Comparison of ENCODE assay signal across 8 mouse cellular contexts in the genomic region with DNA sequence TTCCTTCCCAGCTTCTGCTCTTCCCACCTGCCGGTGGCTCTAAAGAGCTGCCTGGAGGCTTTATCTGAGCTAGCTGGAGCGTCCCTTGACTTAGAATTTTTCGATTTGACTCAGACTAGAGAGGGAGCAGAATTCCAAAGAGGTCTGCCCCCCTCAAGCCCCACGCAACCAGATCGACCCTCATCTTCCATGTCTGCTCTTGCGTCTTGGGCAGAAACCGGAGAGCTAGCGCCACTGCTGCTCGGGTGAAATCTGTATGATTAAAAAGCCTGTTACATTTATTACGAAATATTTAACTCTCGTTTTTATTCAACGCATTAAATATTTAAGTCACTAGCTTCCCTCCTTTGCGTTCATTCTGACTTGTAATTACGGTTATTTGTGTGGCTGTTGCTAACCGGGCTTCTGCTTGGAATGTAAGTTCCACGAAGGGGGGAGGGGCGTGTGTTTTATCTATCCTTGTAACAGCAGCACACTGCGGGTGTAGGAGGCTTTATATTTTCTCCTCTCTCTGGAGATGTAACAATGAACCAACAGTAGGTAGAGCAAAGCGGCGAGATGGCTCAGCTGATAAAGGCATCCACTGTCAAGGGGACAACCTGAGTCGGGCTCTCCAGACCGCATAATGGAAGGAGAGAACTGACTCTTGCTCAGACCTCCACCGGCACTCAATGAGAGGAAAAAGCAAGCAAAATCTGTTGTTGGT. TPM values are rescaled to one million over a fixed set of nuclear protein-coding genes. Genes with fewer than 3 reads are reported as not detected.
DNase-seq lines count a peak whose midpoint lies in the region; ATAC-seq and TF ChIP-seq lines count a peak whose summit lies in the region.

No protein-coding gene starts in this region.

- H3K4me2 ChIP-seq in hindbrain, embryonic 16.5 days (ENCODE audit: low read length) = peak overlapping the region; percentile 93
- H3K4me2 ChIP-seq in lung, embryonic 16.5 days (ENCODE audit: low read depth, low read length) = peak overlapping the region; percentile 97

- peak overlapping the region; percentile 3 for H3K27ac ChIP-seq in cortical plate, adult 2 months (ENCODE audit: insufficient read depth, low read length)
- H3K27ac ChIP-seq in hindbrain, embryonic 16.5 days (ENCODE audit: low read depth, low read length) = peak overlapping the region; percentile 96
- H3K27ac ChIP-seq in lung, embryonic 16.5 days (ENCODE audit: low read length) = no peak overlapping the region

- H3K36me3 ChIP-seq in hindbrain, embryonic 16.5 days (ENCODE audit: control insufficient read depth, insufficient read depth, low read length) = no peaks in the 10 kb centered on the region
- H3K36me3 ChIP-seq in lung, embryonic 16.5 days (ENCODE audit: control insufficient read depth, insufficient read depth, low read length) = no peaks in the 10 kb centered on the region

- peak; percentile 24 for ATAC-seq in CD4-positive, CD25-positive, alpha-beta regulatory T cell, adult 4 months
- peak; percentile 63; the same call in 1 of the 2 replicates for ATAC-seq in hindbrain, embryonic 16.5 days
- ATAC-seq in lung, embryonic 16.5 days (ENCODE audit: low read depth) = no peak; the same call in none of the 2 replicates

- 0 out of 2 replicates have a peak, but pooled peaks have one; percentile 5 for TF ChIP-seq CTCF in cortical plate, adult 2 months (IDR thresholded peaks at IDR 0.05; ENCODE audit: extremely low read depth, insufficient read depth, low read length)

- H3K27me3 ChIP-seq in hindbrain, embryonic 16.5 days (replicated peaks; ENCODE audit: control insufficient read depth, insufficient read depth, low read length) = no peaks in the 10 kb centered on the region
- peaks cover 39% of the 10 kb centered on the region for H3K27me3 ChIP-seq in lung, embryonic 16.5 days (ENCODE audit: control insufficient read depth, insufficient read depth, low read depth, low read length)

- H3K9ac ChIP-seq in hindbrain, embryonic 16.5 days (ENCODE audit: low read depth, low read length) = peak overlapping the region; percentile 71
- peak overlapping the region; percentile 62 for H3K9ac ChIP-seq in lung, embryonic 16.5 days (ENCODE audit: low read length)

- peak overlapping the region; percentile 38 for H3K4me3 ChIP-seq in cortical plate, adult 2 months (ENCODE audit: insufficient read depth, low read length)
- H3K4me3 ChIP-seq in hindbrain, embryonic 16.5 days (ENCODE audit: low read length) = peak overlapping the region; percentile 49
- H3K4me3 ChIP-seq in lung, embryonic 16.5 days (ENCODE audit: low read length) = peak overlapping the region; percentile 46

- peak; percentile 49 for DNase-seq in adrenal gland, postnatal 14 days
- no peak for DNase-seq in adrenal gland, postnatal 25 days
- peak; percentile 83 to 86 for DNase-seq in right cerebral cortex, postnatal 10 days (ENCODE audit: low spot score in 2 of 2)
- no peak for DNase-seq in ovary, postnatal 36 days (ENCODE audit: low spot score)

- H3K9me3 ChIP-seq in hindbrain, embryonic 16.5 days (ENCODE audit: control insufficient read depth, low read length) = no peaks in the 10 kb centered on the region
- no peaks in the 10 kb centered on the region for H3K9me3 ChIP-seq in lung, embryonic 16.5 days (ENCODE audit: control insufficient read depth, low read length)

- no peak for TF ChIP-seq POLR2A in cortical plate, adult 2 months (IDR thresholded peaks at IDR 0.05; ENCODE audit: extremely low read depth, insufficient read depth, low read length)

- H3K4me1 ChIP-seq in cortical plate, adult 2 months (ENCODE audit: control insufficient read depth, insufficient read depth, low read length) = peaks cover 3% of the 10 kb centered on the region; the same call in 1 of the 2 replicates
- H3K4me1 ChIP-seq in hindbrain, embryonic 16.5 days (ENCODE audit: control insufficient read depth, insufficient read depth, low read depth, low read length) = peaks cover 11% of the 10 kb centered on the region
- peaks cover 18% of the 10 kb centered on the region for H3K4me1 ChIP-seq in lung, embryonic 16.5 days (replicated peaks; ENCODE audit: control insufficient read depth, insufficient read depth, low read length)

- 2% methylated on average over 22 of the region's 23 CpGs for WGBS in hindbrain, embryonic 16.5 days
- 5% methylated on average over 23 of the region's 23 CpGs for WGBS in lung, embryonic 16.5 days

RNA-seq across cellular contexts. Expression of gene Rnf19b, which starts 8.6 kb away (rescaled TPM):
- 23.8 and 25.9 TPM in 2 replicates for total RNA-seq in adrenal gland, postnatal 14 days (2021)
- total RNA-seq in adrenal gland, postnatal 25 days (2021) = 20.5 and 29.8 TPM in 2 replicates
- polyA plus RNA-seq in CD4-positive, CD25-positive, alpha-beta regulatory T cell, adult 4 months (2017; shearing (Covaris generic)) = 10 to 100 TPM; 10.2 to 17.1 TPM
- 48.9 and 51.7 TPM in 2 replicates for polyA plus RNA-seq in cortical plate, adult 2 months (2012; rRNA removed)
- polyA plus RNA-seq in hindbrain, embryonic 16.5 days (2015; fragmentation: Nextera tagmentation; extraction: Ambion mirVana) = 30.8 and 31.6 TPM in 2 replicates
- 7.1 TPM in 2 replicates for polyA plus RNA-seq in lung, embryonic 16.5 days (2015; fragmentation: Nextera tagmentation; extraction: Ambion mirVana)

RNA-seq across cellular contexts. Expression of gene Tmem54, which starts 55.9 kb away (rescaled TPM):
- total RNA-seq in adrenal gland, postnatal 14 days (2021) = not detected in 2 replicates
- not detected in 2 replicates for total RNA-seq in adrenal gland, postnatal 25 days (2021)
- not detected for polyA plus RNA-seq in CD4-positive, CD25-positive, alpha-beta regulatory T cell, adult 4 months (2017; shearing (Covaris generic))
- polyA plus RNA-seq in cortical plate, adult 2 months (2012; rRNA removed) = not detected in 2 replicates
- polyA plus RNA-seq in hindbrain, embryonic 16.5 days (2015; fragmentation: Nextera tagmentation; extraction: Ambion mirVana) = 0.16 and 0.20 TPM in 2 replicates
- 16.3 and 17.7 TPM in 2 replicates for polyA plus RNA-seq in lung, embryonic 16.5 days (2015; fragmentation: Nextera tagmentation; extraction: Ambion mirVana)

RNA-seq across cellular contexts. Expression of gene Ak2, which starts 57.7 kb away (rescaled TPM):
- total RNA-seq in adrenal gland, postnatal 14 days (2021) = 175 and 204 TPM in 2 replicates
- 121 and 128 TPM in 2 replicates for total RNA-seq in adrenal gland, postnatal 25 days (2021)
- 100 to 1,000 TPM in 1 of 2 experiments, 10 to 100 TPM in 1; 74.6 to 113 TPM for polyA plus RNA-seq in CD4-positive, CD25-positive, alpha-beta regulatory T cell, adult 4 months (2017; shearing (Covaris generic))
- polyA plus RNA-seq in cortical plate, adult 2 months (2012; rRNA removed) = 36.3 and 38.7 TPM in 2 replicates
- 86.5 and 88.6 TPM in 2 replicates for polyA plus RNA-seq in hindbrain, embryonic 16.5 days (2015; fragmentation: Nextera tagmentation; extraction: Ambion mirVana)
- 173 and 175 TPM in 2 replicates for polyA plus RNA-seq in lung, embryonic 16.5 days (2015; fragmentation: Nextera tagmentation; extraction: Ambion mirVana)

Comparison
In these comparisons a context has a peak if more than half of its experiments do, and no peak if none do; other contexts are left out.
1. DNase-seq: peak in adrenal gland, postnatal 14 days (single experiment) and right cerebral cortex, postnatal 10 days (2 of 2); none in adrenal gland, postnatal 25 days (single experiment) and ovary, postnatal 36 days (single experiment).
2. RNA of gene Tmem54, which starts 55.9 kb away (polyA plus RNA-seq): 16.3 to 17.7 TPM in lung, embryonic 16.5 days; 0.16 to 0.20 TPM in hindbrain, embryonic 16.5 days, not detected in CD4-positive, CD25-positive, alpha-beta regulatory T cell, adult 4 months and not detected in cortical plate, adult 2 months; every median in the first group is over 10 times any median in the second.
3. Peak in every context shown above with its lines, with median percentiles within 50 percentile points of each other: H3K4me3 ChIP-seq.